Mouse (Mus musculus) erythroblast, embryonic 14.5 days (primary cell): ENCODE measurements around the gene Rtbdn.

Experiments
- GATA1 ChIP-seq: IDR thresholded peaks from 2 replicates; pipeline ENCODE4 v1.6.1; 2012; ENCODE audit warnings: low read length, inconsistent platforms, mixed read lengths
- TAL1 ChIP-seq: IDR thresholded peaks from 3 replicates; pipeline ENCODE4 v1.6.1; 2012; ENCODE audit warnings: low read length, inconsistent platforms, mixed read lengths

GRCm38 (mm10) chr8:84917781-84918180, 29.0 kb upstream of the Rtbdn start:
- no peak for TF ChIP-seq TAL1
- TF ChIP-seq GATA1: no peak
